19 mouse cellular contexts compared by ENCODE assay signal in genomic region chr5:143476013-143476412, GRCm38 (mm10).
"Had no signal": no experiment of that assay in that cellular context is flagged by ENCODE, and none has a peak within 500 bp of the region (broad histone marks: within the 10 kb centered on the region; RNA-seq: fewer than 3 reads in every experiment).

No protein-coding gene starts in this region.

- H3K9ac ChIP-seq: limb, embryonic 12.5 days; limb, embryonic 15.5 days; liver, embryonic 14.5 days; liver, postnatal 0 days; lung, embryonic 14.5 days; midbrain, embryonic 13.5 days; stomach, embryonic 15.5 days had no signal

- H3K27me3 ChIP-seq: limb, embryonic 12.5 days; limb, embryonic 15.5 days; megakaryocyte, embryonic 14.5 days; midbrain, embryonic 13.5 days; stomach, embryonic 15.5 days had no signal

- H3K4me2 ChIP-seq: limb, embryonic 12.5 days; limb, embryonic 15.5 days; liver, embryonic 11.5 days; lung, embryonic 14.5 days; midbrain, embryonic 13.5 days; stomach, embryonic 15.5 days had no signal

- H3K27ac ChIP-seq: kidney, postnatal 0 days; layer of hippocampus, adult 2 months; limb, embryonic 12.5 days; limb, embryonic 15.5 days; liver, embryonic 14.5 days; midbrain, embryonic 10.5 days; midbrain, embryonic 13.5 days; stomach, embryonic 15.5 days had no signal

- H3K4me1 ChIP-seq: limb, embryonic 12.5 days; limb, embryonic 15.5 days; midbrain, embryonic 10.5 days; midbrain, embryonic 13.5 days; stomach, embryonic 15.5 days had no signal

- DNase-seq: kidney, adult 2 months; kidney, postnatal 25 days; layer of hippocampus, adult 9-11 months; liver, postnatal 0 days; lung, embryonic 14.5 days; right cerebral cortex, postnatal 4 days; thymus, postnatal 25 days had no signal

- H3K9me3 ChIP-seq: limb, embryonic 12.5 days; limb, embryonic 15.5 days; megakaryocyte, embryonic 14.5 days; midbrain, embryonic 10.5 days; midbrain, embryonic 13.5 days; stomach, embryonic 15.5 days had no signal

- ATAC-seq: intestine, embryonic 16.5 days; midbrain, embryonic 13.5 days; midbrain, embryonic 16.5 days had no signal

- H3K4me3 ChIP-seq: layer of hippocampus, adult 2 months; limb, embryonic 12.5 days; limb, embryonic 15.5 days; megakaryocyte, embryonic 14.5 days; midbrain, embryonic 10.5 days; midbrain, embryonic 13.5 days; stomach, embryonic 15.5 days had no signal
